26 mouse cellular contexts compared by ENCODE assay signal in the genomic region with DNA sequence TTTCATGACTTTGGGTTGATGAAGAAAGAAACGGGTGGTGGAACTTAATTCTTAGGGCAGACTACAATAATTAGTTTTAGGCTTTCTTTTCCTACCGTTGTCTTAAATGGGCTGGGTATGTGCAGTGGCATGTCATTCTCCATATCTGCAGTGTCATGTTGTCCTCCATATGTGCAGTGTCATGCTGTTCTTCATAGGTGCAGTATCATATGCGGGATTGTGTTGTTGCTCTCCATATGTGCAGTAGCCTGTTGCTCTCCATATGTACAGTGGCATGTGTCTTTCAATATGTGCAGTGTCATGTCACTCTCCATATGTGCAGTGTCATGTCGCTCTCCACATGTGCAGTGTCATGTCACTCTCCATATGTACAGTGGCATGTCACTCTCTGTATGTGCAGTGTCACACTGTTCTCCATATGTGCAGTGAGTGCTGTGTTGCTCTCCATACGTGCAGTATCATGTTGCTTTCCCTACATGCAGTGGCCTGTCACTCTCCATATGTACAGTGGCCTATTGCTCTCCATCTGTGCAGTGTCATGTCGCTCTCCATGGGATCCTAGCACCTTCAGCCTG. TPM values are rescaled to one million over a fixed set of nuclear protein-coding genes. Genes with fewer than 3 reads are reported as not detected.
DNase-seq lines count a peak whose midpoint lies in the region; ATAC-seq and TF ChIP-seq lines count a peak whose summit lies in the region.
"Had no signal": no experiment of that assay in that cellular context is flagged by ENCODE, and none has a peak within 500 bp of the region (broad histone marks: within the 10 kb centered on the region; RNA-seq: fewer than 3 reads in every experiment).

No protein-coding gene starts in this region.

- ATAC-seq in heart, embryonic 12.5 days (ENCODE audit: insufficient number of reproducible peaks, low FRiP score): 0 out of 2 replicates have a peak, but pooled peaks have one; percentile 9
- ATAC-seq in liver, embryonic 11.5 days (replicated peaks; ENCODE audit: low FRiP score): no peak; the same call in 1 of the 2 replicates
- peak; percentile 59; the same call in 1 of the 2 replicates for ATAC-seq in liver, embryonic 14.5 days (ENCODE audit: insufficient read depth)
- ATAC-seq: intestine, embryonic 15.5 days had no signal

- H3K9me3 ChIP-seq in heart, embryonic 12.5 days (replicated peaks): no peaks in the 10 kb centered on the region
- H3K9me3 ChIP-seq in liver, embryonic 11.5 days (ENCODE audit: control insufficient read depth, low read length): no peaks in the 10 kb centered on the region
- H3K9me3 ChIP-seq in liver, embryonic 14.5 days (ENCODE audit: control insufficient read depth, low read length): no peaks in the 10 kb centered on the region
- H3K9me3 ChIP-seq: embryonic facial prominence, embryonic 12.5 days; G1E; heart, embryonic 10.5 days; hindbrain, embryonic 15.5 days; intestine, embryonic 15.5 days; lung, embryonic 15.5 days; stomach, embryonic 15.5 days had no signal

- H3K4me1 ChIP-seq in heart, embryonic 12.5 days (replicated peaks): no peaks in the 10 kb centered on the region
- peaks cover 6% of the 10 kb centered on the region; the same call in 1 of the 2 replicates for H3K4me1 ChIP-seq in liver, embryonic 11.5 days (replicated peaks; ENCODE audit: control insufficient read depth, insufficient read depth, low read length)
- peaks cover 0 to 11% of the 10 kb centered on the region in 2 experiments; a peak in 2 of 4 replicates for H3K4me1 ChIP-seq in liver, embryonic 14.5 days (replicated peaks; ENCODE audit: control insufficient read depth in 2 of 2, insufficient read depth in 2 of 2, low read length in 1 of 2)
- H3K4me1 ChIP-seq: heart, embryonic 10.5 days; intestine, embryonic 15.5 days; lung, embryonic 15.5 days; stomach, embryonic 15.5 days had no signal

- no peak for DNase-seq in heart, adult 18-20 months
- peak; percentile 16 for DNase-seq in liver, embryonic 11.5 days (ENCODE audit: low spot score)
- no peak for DNase-seq in liver
- DNase-seq in liver, embryonic 14.5 days (ENCODE audit: low read depth in 3 of 3, low spot score in 3 of 3): no peak
- no peak for DNase-seq in layer of hippocampus, adult 9-11 months
- DNase-seq in frontal cortex, postnatal 36 days (ENCODE audit: low spot score in 2 of 2): no peak
- DNase-seq: adrenal gland, adult 2 months; cerebellum, adult 11 months; cerebellum, postnatal 10 days; gastrocnemius, postnatal 36 days; kidney, adult 8-10 months; kidney, postnatal 25 days; lung, postnatal 36 days; right cerebral cortex, postnatal 4 days; thymus, postnatal 25 days had no signal

- H3K4me3 ChIP-seq in heart, embryonic 12.5 days: no peak overlapping the region
- no peak overlapping the region for H3K4me3 ChIP-seq in liver, embryonic 11.5 days (ENCODE audit: low read depth, low read length)
- no peak overlapping the region for H3K4me3 ChIP-seq in liver, embryonic 14.5 days (ENCODE audit: insufficient read depth in 1 of 2, low read depth in 2 of 2, low read length in 2 of 2)
- H3K4me3 ChIP-seq: embryonic facial prominence, embryonic 12.5 days; erythroblast, embryonic 14.5 days; heart, embryonic 10.5 days; hindbrain, embryonic 15.5 days; intestine, embryonic 15.5 days; lung, embryonic 15.5 days; stomach, embryonic 15.5 days had no signal

- no peaks in the 10 kb centered on the region for H3K27me3 ChIP-seq in heart, embryonic 12.5 days (replicated peaks)
- no peaks in the 10 kb centered on the region for H3K27me3 ChIP-seq in liver, embryonic 11.5 days (replicated peaks; ENCODE audit: control insufficient read depth, insufficient read depth, low read length)
- no peaks in the 10 kb centered on the region for H3K27me3 ChIP-seq in liver, embryonic 14.5 days (ENCODE audit: control insufficient read depth, insufficient read depth, low read length)
- H3K27me3 ChIP-seq: CH12.LX; embryonic facial prominence, embryonic 12.5 days; hindbrain, embryonic 15.5 days; intestine, embryonic 15.5 days; lung, embryonic 15.5 days; stomach, embryonic 15.5 days had no signal

- no peak overlapping the region for H3K27ac ChIP-seq in heart, embryonic 12.5 days (ENCODE audit: poor library complexity, severe bottlenecking)
- no peak overlapping the region for H3K27ac ChIP-seq in liver, embryonic 11.5 days (ENCODE audit: low read depth, low read length)
- no peak overlapping the region for H3K27ac ChIP-seq in liver, embryonic 14.5 days
- H3K27ac ChIP-seq: embryonic facial prominence, embryonic 12.5 days; heart, embryonic 10.5 days; hindbrain, embryonic 15.5 days; intestine, embryonic 15.5 days; lung, embryonic 15.5 days; stomach, embryonic 15.5 days had no signal

- WGBS in heart, embryonic 12.5 days: 87% methylated on average over 6 of the region's 6 CpGs
- 84% methylated on average over 6 of the region's 6 CpGs for WGBS in liver, embryonic 11.5 days
- 68% methylated on average over 6 of the region's 6 CpGs for WGBS in liver, embryonic 14.5 days (ENCODE audit: insufficient replicate concordance)

- H3K9ac ChIP-seq in heart, embryonic 12.5 days: no peak overlapping the region
- no peak overlapping the region for H3K9ac ChIP-seq in liver, embryonic 11.5 days (ENCODE audit: low read depth, low read length)
- no peak overlapping the region for H3K9ac ChIP-seq in liver, embryonic 14.5 days (replicated peaks)
- H3K9ac ChIP-seq: embryonic facial prominence, embryonic 12.5 days; hindbrain, embryonic 15.5 days; intestine, embryonic 15.5 days; lung, embryonic 15.5 days; stomach, embryonic 15.5 days had no signal

- TF ChIP-seq CTCF in liver, embryonic 14.5 days (IDR thresholded peaks at IDR 0.05; ENCODE audit: low read depth): no peak

- no peak for TF ChIP-seq EP300 in liver, embryonic 14.5 days (IDR thresholded peaks at IDR 0.05; ENCODE audit: low read depth)

- no peak overlapping the region for H3K4me2 ChIP-seq in heart, embryonic 12.5 days
- H3K4me2 ChIP-seq in liver, embryonic 11.5 days: no peak overlapping the region
- no peak overlapping the region for H3K4me2 ChIP-seq in liver, embryonic 14.5 days (ENCODE audit: low read depth)
- H3K4me2 ChIP-seq: embryonic facial prominence, embryonic 12.5 days; hindbrain, embryonic 15.5 days; intestine, embryonic 15.5 days; lung, embryonic 15.5 days; midbrain, embryonic 11.5 days; stomach, embryonic 15.5 days had no signal

- peaks cover 82% of the 10 kb centered on the region for H3K36me3 ChIP-seq in heart, embryonic 12.5 days
- 0 out of 2 replicates have a peak, but pooled peaks cover 2% of the 10 kb centered on the region for H3K36me3 ChIP-seq in liver, embryonic 11.5 days (ENCODE audit: control insufficient read depth, insufficient read depth, low read length)
- no peaks in the 10 kb centered on the region for H3K36me3 ChIP-seq in liver, embryonic 14.5 days (replicated peaks; ENCODE audit: control insufficient read depth, insufficient read depth, low read depth)
- H3K36me3 ChIP-seq: embryonic facial prominence, embryonic 12.5 days; G1E; hindbrain, embryonic 15.5 days; intestine, embryonic 15.5 days; lung, embryonic 15.5 days; stomach, embryonic 15.5 days had no signal

RNA-seq across cellular contexts. Expression of a gene that starts 50.5 kb away (rescaled TPM):
- polyA plus RNA-seq in heart, embryonic 12.5 days (2016; fragmentation: Nextera tagmentation; extraction: Ambion mirVana): 832 and 883 TPM in 2 replicates
- 1,000 to 10,000 TPM in 1 of 2 experiments, 100 to 1,000 TPM in 1; 965 to 1,012 TPM for total RNA-seq in heart, adult 18-20 months (2021)
- polyA plus RNA-seq in liver, embryonic 11.5 days (2014; fragmentation: Nextera tagmentation; extraction: Ambion mirVana): 428 and 442 TPM in 2 replicates
- polyA plus RNA-seq in liver, embryonic 14.5 days (2012; rRNA removed): 92.3 and 92.7 TPM in 2 replicates
- 163 and 165 TPM in 2 replicates for polyA plus RNA-seq in liver, embryonic 14.5 days (2014; fragmentation: Nextera tagmentation; extraction: Ambion mirVana)

RNA-seq across cellular contexts. Expression of a gene that starts 50.8 kb away (rescaled TPM):
- 229 and 241 TPM in 2 replicates for polyA plus RNA-seq in heart, embryonic 12.5 days (2016; fragmentation: Nextera tagmentation; extraction: Ambion mirVana)
- 1,000 to 10,000 TPM in 1 of 2 experiments, 100 to 1,000 TPM in 1; 977 to 1,053 TPM for total RNA-seq in heart, adult 18-20 months (2021)
- 5.8 and 7.3 TPM in 2 replicates for polyA plus RNA-seq in liver, embryonic 11.5 days (2014; fragmentation: Nextera tagmentation; extraction: Ambion mirVana)
- polyA plus RNA-seq in liver, embryonic 14.5 days (2012; rRNA removed): 1.8 and 2.6 TPM in 2 replicates
- polyA plus RNA-seq in liver, embryonic 14.5 days (2014; fragmentation: Nextera tagmentation; extraction: Ambion mirVana): 1.6 TPM in 2 replicates
- polyA plus RNA-seq: erythroblast, embryonic 14.5 days had no signal

Comparison
In these comparisons a context has a peak if more than half of its experiments do, and no peak if none do; other contexts are left out.
1. RNA of a gene that starts 50.8 kb away (polyA plus RNA-seq): 229 to 241 TPM in heart, embryonic 12.5 days; 5.8 to 7.3 TPM in liver, embryonic 11.5 days and 1.6 to 2.6 TPM in liver, embryonic 14.5 days; every median in the first group is over 10 times any median in the second.